Mouse (Mus musculus) liver, embryonic 14.5 days (tissue): Measurements from ENCODE around the gene Kremen2.

Source experiments
- CTCF ChIP-seq: IDR thresholded peaks from 2 replicates; pipeline ENCODE4 v1.5.1; 2016; ENCODE audit warnings: antibody characterized with exemption, low read depth, control low read depth
- EP300 ChIP-seq: IDR thresholded peaks from 2 replicates; pipeline ENCODE4 v1.6.1; 2016; ENCODE audit warnings: antibody characterized with exemption, low read depth

GRCm38 (mm10) chr17:23777141-23777540 is 31.5 kb upstream of the Kremen2 start:
- TF ChIP-seq CTCF, result no peak
- TF ChIP-seq EP300, result no peak
